Mouse (Mus musculus): ENCODE measurements around the gene Gtpbp2.
A peak's percentile ranks its signal among the peaks of the same experiment; 100 is the strongest.

Gtpbp2 gene

GRCm38 (mm10) chr17:46160686-46161085, at the start of gene Gtpbp2:
TSS of gene Gtpbp2 (plus strand) at chr17:46161032.
- DNase-seq = peak; percentile 95 to 99

DNA sequence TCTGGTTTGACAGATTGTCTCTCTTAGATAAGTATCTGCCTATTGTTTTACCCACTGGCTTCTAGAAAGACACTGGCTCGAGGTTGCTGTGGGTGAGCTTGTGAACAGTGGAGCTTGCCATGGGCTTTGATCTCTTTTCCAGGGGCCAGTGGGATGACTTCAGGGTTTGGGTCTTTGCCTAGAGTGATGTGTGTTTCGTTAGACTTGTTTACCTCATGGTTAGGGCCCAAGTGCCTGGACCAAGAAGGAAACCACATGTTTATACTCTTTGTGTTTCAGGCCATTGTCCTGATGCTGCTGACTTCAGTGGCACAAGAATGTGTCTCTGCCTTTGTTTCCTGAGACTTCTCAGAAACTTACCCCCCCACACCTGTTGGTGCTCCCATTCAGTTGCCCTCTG, 45.3 kb upstream of the Gtpbp2 start:
- no peak for DNase-seq

DNA sequence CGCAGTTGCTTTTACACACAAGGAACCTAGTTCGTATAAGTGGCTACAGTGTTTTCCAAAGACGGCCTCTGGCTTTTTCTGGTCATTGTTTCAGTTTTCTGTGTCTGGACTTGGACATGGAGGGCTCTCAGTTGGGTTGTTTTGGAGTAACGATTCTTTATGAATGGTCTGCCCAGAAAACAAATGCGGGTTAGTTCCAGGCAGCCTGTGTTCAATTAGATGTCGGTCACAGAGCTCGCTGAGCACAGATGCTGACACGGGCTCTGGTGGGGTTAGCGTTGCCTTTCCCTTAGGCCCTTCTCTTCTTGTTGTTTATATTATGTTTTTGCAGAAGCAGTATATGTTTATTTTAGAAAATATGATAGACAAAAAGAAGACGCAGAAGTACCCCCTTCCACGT, 44.7 kb upstream of the Gtpbp2 start:
- no peak for DNase-seq

DNA sequence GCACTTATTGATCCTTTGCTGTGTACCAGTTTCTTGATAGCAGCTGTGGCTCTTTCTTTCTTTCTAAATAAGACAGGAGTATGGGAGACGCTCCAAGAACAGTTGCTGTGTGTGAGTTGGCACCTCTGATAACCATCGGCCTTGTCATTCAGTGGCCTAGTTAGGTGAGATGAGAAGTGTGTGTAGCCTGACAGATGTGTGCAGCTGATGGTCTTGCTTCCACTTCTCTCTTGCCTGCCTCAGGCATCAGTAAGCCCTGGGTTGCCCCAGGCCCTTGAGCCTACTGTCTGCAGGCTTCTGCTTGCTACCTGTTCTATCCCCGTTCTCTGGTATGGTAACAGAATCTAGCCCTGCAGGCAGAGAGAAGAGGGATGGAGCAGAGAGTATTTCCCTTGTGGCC, 44.0 kb upstream of the Gtpbp2 start:
- no peak for DNase-seq

- no peak for DNase-seq
These were observed 43.0 kb upstream of the Gtpbp2 start for GRCm38 (mm10) chr17:46117623-46118422.

GRCm38 (mm10) chr17:46118423-46118850, 42.4 kb upstream of the Gtpbp2 start:
- no peak for DNase-seq

DNA sequence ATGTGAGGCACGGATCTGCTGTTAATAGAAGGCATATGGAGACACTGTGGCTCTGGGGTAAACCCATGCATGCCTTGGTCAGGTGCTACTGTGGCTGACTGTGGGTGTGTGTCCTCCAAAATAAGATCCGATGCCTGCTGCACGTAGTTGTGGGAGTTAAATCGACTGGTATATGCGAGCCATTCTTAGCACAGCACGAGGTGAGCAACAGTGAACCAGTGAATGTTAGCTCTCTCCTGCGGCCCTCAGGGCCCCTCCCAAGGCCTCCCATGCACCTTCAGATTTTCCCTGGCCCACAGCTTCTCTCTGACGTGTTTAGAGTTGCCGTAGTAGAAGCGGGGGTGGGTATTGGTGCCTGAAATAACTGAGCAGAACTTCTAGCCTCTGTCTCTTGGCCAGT, 41.2 kb upstream of the Gtpbp2 start:
- no peak for DNase-seq

- DNase-seq = no peak
These were observed 38.0 kb upstream of the Gtpbp2 start for GRCm38 (mm10) chr17:46122791-46123190.

DNA sequence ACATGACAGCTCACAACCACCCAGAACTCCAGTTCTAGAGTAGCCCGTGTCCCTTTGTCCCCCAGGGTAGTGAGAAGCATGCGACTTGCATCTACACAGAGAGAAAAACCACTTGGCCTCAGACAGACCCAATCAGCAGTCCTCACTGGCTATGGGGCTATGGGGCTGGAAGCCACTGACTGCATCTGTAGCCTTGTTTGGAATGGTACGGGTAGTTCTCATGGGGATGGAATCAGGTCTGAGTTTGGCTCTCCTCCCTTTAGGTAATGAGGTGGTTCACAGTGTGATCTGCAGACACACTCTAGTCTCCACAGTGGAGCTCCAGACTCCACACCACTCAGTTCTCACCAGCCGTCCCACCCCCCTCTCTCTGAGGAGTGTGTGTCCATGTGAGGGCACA, 37.5 kb upstream of the Gtpbp2 start:
- DNase-seq = no peak

DNA sequence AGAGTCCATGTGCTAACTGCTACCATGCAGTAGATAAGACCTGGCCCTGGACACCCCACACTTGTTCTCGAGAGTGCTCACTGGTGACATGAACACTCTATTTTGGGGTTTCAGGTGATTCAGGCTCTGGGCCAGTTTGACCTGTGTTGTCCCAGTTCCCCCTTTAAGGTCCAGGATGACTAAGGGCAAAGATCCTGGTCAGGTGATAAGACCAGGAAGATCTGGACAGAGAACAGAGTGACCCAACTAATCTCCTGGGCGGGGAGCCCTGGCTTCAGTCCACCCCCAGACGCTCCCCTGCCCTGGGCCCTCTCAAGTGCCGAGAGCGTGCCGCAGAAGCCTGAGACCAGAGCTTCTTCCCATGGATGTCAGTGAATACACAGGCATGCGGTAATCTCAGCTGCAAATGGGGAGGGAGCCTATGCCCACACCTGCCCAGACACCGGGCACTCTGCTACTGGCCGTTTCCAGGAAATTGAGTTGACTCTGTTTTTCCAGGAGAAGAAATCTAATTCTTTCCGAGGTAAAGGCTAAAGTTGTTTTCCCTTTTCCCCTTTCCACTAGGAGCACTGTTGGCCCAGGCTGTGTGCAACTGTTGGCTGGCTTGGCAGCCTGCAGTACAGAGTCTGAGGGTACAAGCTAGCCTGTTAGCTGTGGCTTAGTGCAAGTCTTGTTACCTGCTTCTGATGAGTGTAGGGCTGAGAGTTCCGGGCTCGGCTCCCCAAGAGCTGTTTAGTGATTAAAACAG, 36.7 kb upstream of the Gtpbp2 start:
- DNase-seq = no peak

DNA sequence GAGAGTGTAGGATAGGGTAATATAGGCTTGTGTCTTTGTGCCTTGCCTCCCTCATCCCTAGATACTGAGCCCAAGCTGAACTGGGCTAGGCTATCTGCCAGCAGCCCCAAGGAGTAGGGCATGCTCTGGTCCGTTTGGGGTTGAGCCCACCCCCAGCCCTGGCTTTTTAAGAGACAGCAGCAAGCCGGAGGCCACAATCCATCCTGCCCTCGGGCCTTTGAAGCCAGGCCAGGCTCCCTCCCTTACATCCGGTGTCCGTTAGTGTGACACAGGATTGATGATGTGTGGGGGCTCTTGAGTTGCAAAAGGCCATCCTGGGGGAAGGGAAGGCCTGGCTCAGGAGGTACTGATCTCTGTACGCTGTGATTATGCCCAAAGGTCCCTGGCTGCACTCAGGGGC, 34.2 kb upstream of the Gtpbp2 start:
- DNase-seq = no peak

GRCm38 (mm10) chr17:46127814-46128493, 32.9 kb upstream of the Gtpbp2 start:
- DNase-seq = no peak

DNA sequence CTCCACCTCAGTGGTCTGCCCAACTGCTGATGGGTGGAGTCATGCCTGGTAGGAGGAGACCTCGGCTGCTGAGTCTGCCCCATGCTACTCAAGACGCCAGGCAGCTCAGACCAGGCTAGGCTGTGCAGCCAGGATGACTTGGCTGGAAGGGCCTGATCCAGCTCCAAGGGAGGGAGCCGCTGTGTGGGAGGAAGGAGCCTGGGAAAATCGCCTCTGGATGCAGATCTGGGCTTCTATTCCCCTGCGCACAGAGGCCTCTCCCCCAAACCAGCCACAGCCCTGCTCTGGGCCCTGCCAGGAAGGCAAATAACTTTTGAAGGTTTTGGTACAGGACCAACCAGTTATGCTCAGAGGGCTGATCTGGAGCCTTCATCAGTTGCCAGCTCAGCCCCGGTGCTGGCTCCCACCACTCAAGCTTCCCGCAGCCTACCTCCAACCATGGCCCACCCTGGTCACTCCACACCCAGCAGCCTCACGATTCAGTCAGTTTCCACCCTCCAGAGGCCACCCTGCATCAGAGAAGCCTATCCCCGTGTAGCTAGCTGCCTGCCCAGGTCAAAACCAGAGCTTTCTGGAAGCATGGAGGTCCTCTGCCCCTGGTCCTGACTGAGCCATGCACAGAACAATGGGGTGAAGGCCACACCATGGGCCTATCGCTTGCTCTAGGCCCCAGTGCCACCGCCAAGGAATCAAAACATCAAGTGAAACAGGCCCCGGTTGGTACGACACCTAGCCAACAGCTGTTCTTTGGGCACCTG, 30.9 kb upstream of the Gtpbp2 start:
- DNase-seq = no peak

DNA sequence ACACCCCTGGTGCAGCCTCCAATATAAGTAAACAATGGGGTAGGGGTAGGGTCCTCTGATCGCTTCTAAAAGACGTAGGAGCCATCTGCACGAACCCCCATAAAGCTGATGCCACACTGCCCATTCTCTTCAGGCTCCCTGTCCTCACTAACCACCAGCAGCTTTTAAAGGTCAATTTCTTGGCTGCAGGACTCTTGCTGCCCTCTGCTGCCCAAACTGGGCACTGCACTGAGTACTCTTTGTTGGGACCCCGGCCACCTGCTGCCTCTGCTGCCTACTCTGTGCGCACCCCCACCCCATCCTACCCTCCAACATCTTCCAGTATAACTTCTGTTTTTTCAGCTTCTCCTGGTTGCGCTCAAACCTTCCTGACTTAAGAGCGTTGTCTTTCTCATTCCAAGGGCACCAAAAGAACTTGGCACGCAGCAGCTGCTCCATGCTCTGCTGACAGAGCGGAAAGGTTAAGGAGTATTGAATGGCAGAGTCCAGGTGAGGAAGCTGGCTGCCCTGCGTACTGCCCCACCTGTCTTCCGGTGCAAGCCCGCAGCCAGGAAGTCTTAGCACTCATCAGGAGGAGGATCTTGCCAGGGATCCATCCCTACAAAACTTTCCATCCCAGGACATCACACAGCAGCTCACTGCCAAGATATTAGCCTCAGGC, 28.6 kb upstream of the Gtpbp2 start:
- DNase-seq = peak; percentile 64 to 81

DNA sequence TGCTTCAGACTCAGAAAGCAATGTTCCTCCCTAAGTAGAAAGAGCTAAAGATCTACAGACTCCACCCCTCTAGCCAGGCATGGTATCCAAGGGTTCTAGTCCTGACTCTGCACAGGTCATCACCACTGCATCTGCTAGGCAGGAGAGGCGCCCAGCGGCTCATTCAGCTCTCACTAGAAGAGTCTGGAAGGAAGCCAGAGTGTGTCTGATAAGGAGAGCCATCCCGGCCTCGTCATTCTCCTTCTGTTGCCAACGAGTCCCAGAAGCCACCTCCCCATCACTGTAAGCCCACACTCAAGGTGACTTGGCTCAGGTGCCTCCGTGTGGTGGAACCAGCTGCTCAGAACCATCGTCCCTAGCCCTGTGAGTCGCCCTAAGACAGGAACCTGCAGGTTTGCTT, 28.0 kb upstream of the Gtpbp2 start:
- no peak for DNase-seq

GRCm38 (mm10) chr17:46138563-46139236, 22.1 kb upstream of the Gtpbp2 start:
- no peak for DNase-seq

DNA sequence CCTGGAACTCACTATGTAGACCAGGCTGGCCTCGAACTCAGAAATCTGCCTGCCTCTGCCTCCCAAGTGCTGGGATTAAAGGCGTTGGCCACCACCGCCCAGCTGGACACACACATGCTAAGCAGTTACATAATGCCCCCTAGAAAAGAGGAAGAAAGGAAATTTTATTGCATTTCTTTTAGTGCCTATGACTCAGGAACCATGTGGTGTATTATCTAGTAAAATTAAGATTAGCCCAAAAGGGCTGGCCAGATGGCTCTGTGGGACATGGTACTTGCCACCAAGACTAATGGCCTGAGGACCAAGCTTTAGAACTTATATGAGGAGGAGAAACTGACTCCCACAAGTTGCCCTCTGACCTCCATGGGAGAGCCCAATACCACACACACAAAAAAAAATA, 21.0 kb upstream of the Gtpbp2 start:
- DNase-seq = no peak

GRCm38 (mm10) chr17:46143578-46144423, 17.0 kb upstream of the Gtpbp2 start, which contains the start of gene Rsph9:
TSS of gene Rsph9 (minus strand) at chr17:46144216.
- DNase-seq = no peak

- peak; percentile 84 to 89 for DNase-seq
These were observed 7.7 kb upstream of the Gtpbp2 start, which contains the start of gene Mad2l1bp for GRCm38 (mm10) chr17:46152847-46153782. TSS of gene Mad2l1bp (minus strand) at chr17:46153553.

Data from cerebellum, adult 18-20 months (tissue).